Comparison of ENCODE assay signal across 12 mouse cellular contexts in the genomic region with DNA sequence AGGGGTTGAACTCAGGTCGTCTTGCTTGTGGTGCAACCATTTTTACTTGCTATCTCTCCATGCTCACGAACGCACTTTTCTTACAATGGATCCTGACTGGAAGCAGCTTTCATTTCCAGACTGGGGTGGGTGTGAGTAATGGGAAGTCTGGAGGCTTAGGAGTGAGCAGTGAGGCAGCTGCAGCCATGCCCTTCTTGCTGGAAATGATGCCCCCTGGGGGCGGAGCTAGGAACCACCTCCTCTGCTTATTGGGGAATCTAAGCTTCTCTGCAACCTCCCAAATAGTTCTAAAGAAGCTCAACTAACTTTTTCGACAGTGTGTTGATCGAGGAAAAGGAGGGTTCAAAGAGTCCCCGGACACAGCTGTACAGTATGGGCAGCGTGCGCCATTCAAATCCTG.
DNase-seq lines count a peak whose midpoint lies in the region; ATAC-seq and TF ChIP-seq lines count a peak whose summit lies in the region.
"Had no signal": no experiment of that assay in that cellular context is flagged by ENCODE, and none has a peak within 500 bp of the region (broad histone marks: within the 10 kb centered on the region; RNA-seq: fewer than 3 reads in every experiment).

No protein-coding gene starts in this region.

- H3K36me3 ChIP-seq in liver, adult 2 months (ENCODE audit: control insufficient read depth, insufficient read depth, low read length): peaks cover 5% of the 10 kb centered on the region; the same call in 1 of the 2 replicates
- H3K36me3 ChIP-seq in liver, embryonic 12.5 days: peaks cover 22% of the 10 kb centered on the region
- H3K36me3 ChIP-seq in limb, embryonic 10.5 days: peaks cover 29% of the 10 kb centered on the region
- H3K36me3 ChIP-seq: neural tube, embryonic 15.5 days had no signal

- TF ChIP-seq CTCF in liver, adult 2 months (IDR thresholded peaks at IDR 0.05; ENCODE audit: low read depth, low read length): peak; percentile 46
- peak; percentile 45; the same call in 1 of the 2 replicates for TF ChIP-seq CTCF in bone marrow, adult 2 months (IDR thresholded peaks at IDR 0.05; ENCODE audit: control insufficient read depth, insufficient read depth, low read length)

- no peak overlapping the region for H3K27ac ChIP-seq in liver, adult 2 months (replicated peaks; ENCODE audit: insufficient read depth, low read depth, low read length)
- H3K27ac ChIP-seq in liver, embryonic 12.5 days: no peak overlapping the region
- H3K27ac ChIP-seq in bone marrow, adult 2 months (ENCODE audit: control insufficient read depth, insufficient read depth, low read depth, low read length, poor library complexity): no peak overlapping the region
- H3K27ac ChIP-seq in limb, embryonic 10.5 days: no peak overlapping the region
- H3K27ac ChIP-seq: hindbrain, postnatal 0 days; macrophage; neural tube, embryonic 15.5 days had no signal

- no peak overlapping the region for H3K4me2 ChIP-seq in liver, embryonic 12.5 days
- H3K4me2 ChIP-seq: neural tube, embryonic 15.5 days had no signal

- no peaks in the 10 kb centered on the region for H3K27me3 ChIP-seq in liver, adult 2 months (ENCODE audit: control insufficient read depth, insufficient read depth, low read length)
- no peaks in the 10 kb centered on the region for H3K27me3 ChIP-seq in liver, embryonic 12.5 days (replicated peaks)
- no peaks in the 10 kb centered on the region for H3K27me3 ChIP-seq in limb, embryonic 10.5 days (ENCODE audit: low read depth, poor library complexity, severe bottlenecking)
- H3K27me3 ChIP-seq: neural tube, embryonic 15.5 days had no signal

- WGBS in liver, adult 2 months: 95% methylated on average over 9 of the region's 9 CpGs
- WGBS in liver, embryonic 12.5 days (ENCODE audit: insufficient replicate concordance): 74% methylated on average over 9 of the region's 9 CpGs
- 84% methylated on average over 9 of the region's 9 CpGs for WGBS in bone marrow, adult 2 months
- whole genome bisulfite sequencing in limb, embryonic 10.5 days: 92% methylated on average over 9 of the region's 9 CpGs

- ATAC-seq in liver, embryonic 12.5 days: no peak
- ATAC-seq: hindbrain, postnatal 0 days had no signal

- H3K9ac ChIP-seq in liver, adult 2 months (ENCODE audit: low read depth, low read length): no peak overlapping the region
- H3K9ac ChIP-seq in liver, embryonic 12.5 days: no peak overlapping the region
- H3K9ac ChIP-seq: neural tube, embryonic 15.5 days had no signal

- no peaks in the 10 kb centered on the region for H3K79me2 ChIP-seq in liver, adult 2 months (ENCODE audit: control insufficient read depth, insufficient read depth, low read length)

- peaks cover 21% of the 10 kb centered on the region for H3K4me1 ChIP-seq in liver, adult 2 months (ENCODE audit: control insufficient read depth, insufficient read depth, low read length)
- peaks cover 6% of the 10 kb centered on the region for H3K4me1 ChIP-seq in liver, embryonic 12.5 days
- H3K4me1 ChIP-seq in bone marrow, adult 2 months (ENCODE audit: control insufficient read depth, insufficient read depth, low read length): peaks cover 6% of the 10 kb centered on the region
- H3K4me1 ChIP-seq in limb, embryonic 10.5 days: peaks cover 13% of the 10 kb centered on the region

- no peaks in the 10 kb centered on the region for H3K9me3 ChIP-seq in liver, embryonic 12.5 days (replicated peaks)
- no peaks in the 10 kb centered on the region for H3K9me3 ChIP-seq in limb, embryonic 10.5 days (replicated peaks)
- H3K9me3 ChIP-seq: neural tube, embryonic 15.5 days had no signal

- no peak overlapping the region for H3K4me3 ChIP-seq in liver, adult 2 months (ENCODE audit: insufficient read depth, low read depth, low read length)
- H3K4me3 ChIP-seq in liver, embryonic 12.5 days: no peak overlapping the region
- H3K4me3 ChIP-seq in bone marrow, adult 2 months (replicated peaks; ENCODE audit: control insufficient read depth, low read depth, low read length): no peak overlapping the region
- no peak overlapping the region for H3K4me3 ChIP-seq in limb, embryonic 10.5 days
- H3K4me3 ChIP-seq: neural tube, embryonic 15.5 days had no signal

- peak; percentile 35 to 39 for DNase-seq in cerebellum, postnatal 10 days
- no peak for DNase-seq in cerebellum, adult 18-20 months
- DNase-seq in liver, adult 2 months (ENCODE audit: extremely low read depth, low read depth, low spot score): no peak
- DNase-seq in thymus, postnatal 10 days (ENCODE audit: low spot score in 2 of 2): peak; percentile 35 to 57
- no peak for DNase-seq in left cerebral cortex, postnatal 14 days (ENCODE audit: low spot score in 2 of 2)
- no peak for DNase-seq in limb, embryonic 10.5 days (ENCODE audit: low spot score)
- DNase-seq: cerebellum, adult 11-12 months had no signal

- intact Hi-C loops in left cerebral cortex, postnatal 14 days (cut with DNase I): loop anchor here (10.0 kb wide), 1 partner anchor 296 kb away; no protein-coding TSS in a partner anchor

- no peak for TF ChIP-seq POLR2A in liver, adult 2 months (IDR thresholded peaks at IDR 0.05; ENCODE audit: extremely low read depth, insufficient read depth, low read length)
- no peak for TF ChIP-seq POLR2A in bone marrow, adult 2 months (IDR thresholded peaks at IDR 0.05; ENCODE audit: borderline replicate concordance, control insufficient read depth, low read depth, low read length)

Comparison
In these comparisons a context has a peak if more than half of its experiments do, and no peak if none do; other contexts are left out.
1. DNase-seq: peak in cerebellum, postnatal 10 days (2 of 2) and thymus, postnatal 10 days (2 of 2); none in cerebellum, adult 18-20 months (0 of 2), liver, adult 2 months (single experiment), left cerebral cortex, postnatal 14 days (0 of 2) and limb, embryonic 10.5 days (single experiment).